ENCODE assay signal across 18 mouse cellular contexts in the genomic region with DNA sequence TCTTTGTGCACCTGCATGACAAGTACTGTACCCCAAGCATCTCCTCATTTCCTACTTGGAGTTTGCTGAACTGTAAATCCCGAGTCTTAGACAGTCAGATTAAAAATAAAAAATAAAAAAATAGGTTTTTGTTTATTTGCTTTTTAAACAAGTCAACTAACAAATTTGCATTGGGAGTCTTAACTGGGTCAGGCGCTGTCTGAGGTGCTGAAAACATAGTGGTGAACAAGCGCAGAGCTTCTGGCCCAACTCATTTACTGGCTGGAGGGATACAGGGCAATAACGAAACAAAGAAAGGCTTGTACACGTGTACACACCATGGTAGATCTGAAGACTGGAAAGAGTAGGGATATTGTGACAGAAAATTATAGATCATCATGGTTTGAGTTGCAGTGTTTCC. TPM values are rescaled to one million over a fixed set of nuclear protein-coding genes. Genes with fewer than 3 reads are reported as not detected.
A peak's percentile ranks its signal among the peaks of the same experiment; 100 is the strongest.
DNase-seq lines count a peak whose midpoint lies in the region; ATAC-seq and TF ChIP-seq lines count a peak whose summit lies in the region.
"Had no signal": no experiment of that assay in that cellular context is flagged by ENCODE, and none has a peak within 500 bp of the region (broad histone marks: within the 10 kb centered on the region; RNA-seq: fewer than 3 reads in every experiment).

No protein-coding gene starts in this region.

- peak; percentile 63 for DNase-seq in forebrain, embryonic 11.5 days (ENCODE audit: low spot score)
- peak; percentile 35 for DNase-seq in liver, embryonic 11.5 days (ENCODE audit: low spot score)
- DNase-seq in embryo, embryonic 10 days (ENCODE audit: low spot score) = peak; percentile 54
- DNase-seq in limb, embryonic 14.5 days (ENCODE audit: low spot score) = peak; percentile 54
- no peak for DNase-seq in natural killer cell, adult 2 months (ENCODE audit: low spot score in 2 of 2)
- no peak for DNase-seq in heart, adult 11 months
- DNase-seq: adrenal gland, postnatal 25 days; cerebellum, adult 11 months; heart, adult 18-20 months; heart, postnatal 36 days; liver, embryonic 13.5 days; thymus, postnatal 14 days had no signal

- no peaks in the 10 kb centered on the region for H3K27me3 ChIP-seq in forebrain, embryonic 11.5 days (ENCODE audit: control insufficient read depth, insufficient read depth, low read length)
- no peaks in the 10 kb centered on the region for H3K27me3 ChIP-seq in forebrain, embryonic 15.5 days
- H3K27me3 ChIP-seq in liver, embryonic 11.5 days (replicated peaks; ENCODE audit: control insufficient read depth, insufficient read depth, low read length) = no peaks in the 10 kb centered on the region
- no peaks in the 10 kb centered on the region for H3K27me3 ChIP-seq in liver, embryonic 12.5 days (replicated peaks)
- no peaks in the 10 kb centered on the region for H3K27me3 ChIP-seq in limb, embryonic 14.5 days (ENCODE audit: control insufficient read depth, insufficient read depth, low read length)
- H3K27me3 ChIP-seq: embryonic facial prominence, embryonic 12.5 days; kidney, embryonic 15.5 days; liver, embryonic 13.5 days had no signal

- no peak overlapping the region for H3K27ac ChIP-seq in forebrain, embryonic 11.5 days (ENCODE audit: low read depth, low read length)
- no peak overlapping the region for H3K27ac ChIP-seq in forebrain, embryonic 15.5 days (replicated peaks)
- no peak overlapping the region for H3K27ac ChIP-seq in liver, embryonic 11.5 days (ENCODE audit: low read depth, low read length)
- no peak overlapping the region for H3K27ac ChIP-seq in liver, embryonic 12.5 days
- H3K27ac ChIP-seq in limb, embryonic 14.5 days (replicated peaks; ENCODE audit: low read depth, low read length) = no peak overlapping the region
- H3K27ac ChIP-seq: embryonic facial prominence, embryonic 12.5 days; kidney, embryonic 15.5 days; liver, embryonic 13.5 days; macrophage had no signal

- TF ChIP-seq POLR2A in limb, embryonic 14.5 days (IDR thresholded peaks at IDR 0.05; ENCODE audit: borderline replicate concordance, extremely low read depth, insufficient read depth, insufficient read length) = no peak

- no peak for ATAC-seq in forebrain, embryonic 11.5 days (replicated peaks; ENCODE audit: low FRiP score)
- ATAC-seq in forebrain, embryonic 15.5 days (replicated peaks) = no peak
- ATAC-seq in liver, embryonic 11.5 days (replicated peaks; ENCODE audit: low FRiP score) = no peak
- no peak for ATAC-seq in liver, embryonic 12.5 days
- no peak for ATAC-seq in limb, embryonic 14.5 days (ENCODE audit: low FRiP score, low read depth)
- ATAC-seq: forebrain, embryonic 16.5 days had no signal

- H3K4me3 ChIP-seq in forebrain, embryonic 11.5 days (ENCODE audit: low read depth, low read length) = no peak overlapping the region
- H3K4me3 ChIP-seq in forebrain, embryonic 15.5 days = no peak overlapping the region
- H3K4me3 ChIP-seq in liver, embryonic 11.5 days (ENCODE audit: low read depth, low read length) = no peak overlapping the region
- no peak overlapping the region for H3K4me3 ChIP-seq in liver, embryonic 12.5 days
- no peak overlapping the region for H3K4me3 ChIP-seq in limb, embryonic 14.5 days (replicated peaks; ENCODE audit: low read length)
- H3K4me3 ChIP-seq: embryonic facial prominence, embryonic 12.5 days; kidney, embryonic 15.5 days; liver, embryonic 13.5 days had no signal

- no peaks in the 10 kb centered on the region for H3K36me3 ChIP-seq in forebrain, embryonic 11.5 days (ENCODE audit: control insufficient read depth, insufficient read depth, low read length)
- no peaks in the 10 kb centered on the region for H3K36me3 ChIP-seq in forebrain, embryonic 15.5 days
- H3K36me3 ChIP-seq in liver, embryonic 11.5 days (ENCODE audit: control insufficient read depth, insufficient read depth, low read length) = no peaks in the 10 kb centered on the region
- no peaks in the 10 kb centered on the region for H3K36me3 ChIP-seq in liver, embryonic 12.5 days
- no peaks in the 10 kb centered on the region for H3K36me3 ChIP-seq in limb, embryonic 14.5 days (ENCODE audit: control insufficient read depth, insufficient read depth, low read length)
- H3K36me3 ChIP-seq: embryonic facial prominence, embryonic 12.5 days; kidney, embryonic 15.5 days; liver, embryonic 13.5 days had no signal

- no peak overlapping the region for H3K9ac ChIP-seq in forebrain, embryonic 11.5 days (ENCODE audit: low read length)
- no peak overlapping the region for H3K9ac ChIP-seq in forebrain, embryonic 15.5 days (replicated peaks)
- H3K9ac ChIP-seq in liver, embryonic 11.5 days (ENCODE audit: low read depth, low read length) = no peak overlapping the region
- no peak overlapping the region for H3K9ac ChIP-seq in liver, embryonic 12.5 days
- H3K9ac ChIP-seq in limb, embryonic 14.5 days (ENCODE audit: low read depth, low read length, severe bottlenecking) = no peak overlapping the region
- H3K9ac ChIP-seq: embryonic facial prominence, embryonic 12.5 days; kidney, embryonic 15.5 days; liver, embryonic 13.5 days had no signal

- H3K4me2 ChIP-seq in forebrain, embryonic 11.5 days (ENCODE audit: low read depth, low read length, severe bottlenecking) = no peak overlapping the region
- H3K4me2 ChIP-seq in forebrain, embryonic 15.5 days (replicated peaks) = no peak overlapping the region
- H3K4me2 ChIP-seq in liver, embryonic 11.5 days = no peak overlapping the region
- H3K4me2 ChIP-seq in liver, embryonic 12.5 days = no peak overlapping the region
- H3K4me2 ChIP-seq in limb, embryonic 14.5 days (replicated peaks; ENCODE audit: low read depth, low read length, severe bottlenecking) = no peak overlapping the region
- H3K4me2 ChIP-seq: embryonic facial prominence, embryonic 12.5 days; kidney, embryonic 15.5 days; liver, embryonic 13.5 days had no signal

- no peaks in the 10 kb centered on the region for H3K9me3 ChIP-seq in forebrain, embryonic 11.5 days (ENCODE audit: control insufficient read depth, low read length)
- H3K9me3 ChIP-seq in forebrain, embryonic 15.5 days = no peaks in the 10 kb centered on the region
- H3K9me3 ChIP-seq in liver, embryonic 11.5 days (ENCODE audit: control insufficient read depth, low read length) = 0 out of 2 replicates have a peak, but pooled peaks cover 2% of the 10 kb centered on the region
- no peaks in the 10 kb centered on the region; the same call in 1 of the 2 replicates for H3K9me3 ChIP-seq in liver, embryonic 12.5 days (replicated peaks)
- H3K9me3 ChIP-seq in limb, embryonic 14.5 days (ENCODE audit: control insufficient read depth, low read length) = no peaks in the 10 kb centered on the region
- H3K9me3 ChIP-seq: embryonic facial prominence, embryonic 12.5 days; kidney, embryonic 15.5 days had no signal

- 60% methylated on average over 5 of the region's 5 CpGs for WGBS in forebrain, embryonic 11.5 days
- 59% methylated on average over 5 of the region's 5 CpGs for whole genome bisulfite sequencing in forebrain, embryonic 15.5 days
- WGBS in liver, embryonic 11.5 days = 53% methylated on average over 5 of the region's 5 CpGs
- WGBS in liver, embryonic 12.5 days (ENCODE audit: insufficient replicate concordance) = 35% methylated on average over 5 of the region's 5 CpGs
- 45% methylated on average over 5 of the region's 5 CpGs for WGBS in limb, embryonic 14.5 days

- no peaks in the 10 kb centered on the region for H3K4me1 ChIP-seq in forebrain, embryonic 11.5 days (replicated peaks; ENCODE audit: control insufficient read depth, insufficient read depth, low read length)
- peaks cover 5% of the 10 kb centered on the region; the same call in 1 of the 2 replicates for H3K4me1 ChIP-seq in forebrain, embryonic 15.5 days
- H3K4me1 ChIP-seq in liver, embryonic 11.5 days (replicated peaks; ENCODE audit: control insufficient read depth, insufficient read depth, low read length) = no peaks in the 10 kb centered on the region
- H3K4me1 ChIP-seq in liver, embryonic 12.5 days = no peaks in the 10 kb centered on the region
- H3K4me1 ChIP-seq in limb, embryonic 14.5 days (ENCODE audit: control insufficient read depth, insufficient read depth, low read length) = no peaks in the 10 kb centered on the region
- H3K4me1 ChIP-seq: embryonic facial prominence, embryonic 12.5 days; kidney, embryonic 15.5 days; liver, embryonic 13.5 days had no signal

RNA-seq across cellular contexts. Expression of a gene that starts 37.5 kb away (rescaled TPM):
- polyA plus RNA-seq in forebrain, embryonic 11.5 days (2014; fragmentation: Nextera tagmentation; extraction: Ambion mirVana) = 2.1 and 2.2 TPM in 2 replicates
- 6.7 and 7.2 TPM in 2 replicates for polyA plus RNA-seq in forebrain, embryonic 15.5 days (2015; fragmentation: Nextera tagmentation; extraction: Ambion mirVana)
- 0.34 and 0.48 TPM in 2 replicates for polyA plus RNA-seq in liver, embryonic 11.5 days (2014; fragmentation: Nextera tagmentation; extraction: Ambion mirVana)
- polyA plus RNA-seq in liver, embryonic 12.5 days (2016; fragmentation: Nextera tagmentation; extraction: Ambion mirVana) = 0.14 and 0.18 TPM in 2 replicates
- 3.1 and 3.3 TPM in 2 replicates for polyA plus RNA-seq in limb, embryonic 14.5 days (2012; rRNA removed)
- 3.0 and 3.8 TPM in 2 replicates for polyA plus RNA-seq in limb, embryonic 14.5 days (2014; fragmentation: Nextera tagmentation; extraction: Ambion mirVana)
- polyA plus RNA-seq: macrophage had no signal

Comparison
In these comparisons a context has a peak if more than half of its experiments do, and no peak if none do; other contexts are left out.
1. DNase-seq: peak in forebrain, embryonic 11.5 days (single experiment), liver, embryonic 11.5 days (single experiment), embryo, embryonic 10 days (single experiment) and limb, embryonic 14.5 days (single experiment); none in natural killer cell, adult 2 months (0 of 2) and heart, adult 11 months (single experiment).